Comparison of ENCODE assay signal across 9 mouse cellular contexts in the genomic region with DNA sequence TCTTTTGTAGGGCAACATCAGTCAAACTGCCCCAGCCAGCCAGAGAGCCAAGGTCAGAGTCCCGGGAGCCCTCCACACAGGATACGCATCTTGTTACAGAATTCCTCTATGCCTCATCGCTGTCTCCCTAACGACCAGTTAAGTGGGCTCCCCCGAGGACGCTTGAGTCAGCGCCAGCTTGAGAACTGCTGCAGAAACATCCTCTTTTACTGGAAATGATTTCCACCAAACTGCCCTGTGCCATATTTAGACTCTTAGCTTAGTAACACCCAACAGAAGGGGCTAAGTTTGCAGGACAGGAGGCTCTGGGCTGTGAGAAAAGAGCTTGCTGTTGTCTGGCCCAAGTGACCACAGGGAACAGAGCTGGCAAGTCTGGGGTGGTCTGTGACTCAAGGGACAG.
DNase-seq lines count a peak whose midpoint lies in the region; ATAC-seq and TF ChIP-seq lines count a peak whose summit lies in the region.
"Had no signal": no experiment of that assay in that cellular context is flagged by ENCODE, and none has a peak within 500 bp of the region (broad histone marks: within the 10 kb centered on the region; RNA-seq: fewer than 3 reads in every experiment).

No protein-coding gene starts in this region.

- H3K4me1 ChIP-seq in kidney, postnatal 0 days (replicated peaks; ENCODE audit: insufficient read depth, low read length), result no peaks in the 10 kb centered on the region
- H3K4me1 ChIP-seq in forebrain, embryonic 10.5 days, result peaks cover 9% of the 10 kb centered on the region
- H3K4me1 ChIP-seq: liver, embryonic 13.5 days had no signal

- no peaks in the 10 kb centered on the region for H3K27me3 ChIP-seq in kidney, postnatal 0 days (ENCODE audit: insufficient read depth, low read length)
- no peaks in the 10 kb centered on the region for H3K27me3 ChIP-seq in forebrain, embryonic 10.5 days (ENCODE audit: poor library complexity, severe bottlenecking)
- H3K27me3 ChIP-seq: liver, embryonic 13.5 days had no signal

- H3K4me2 ChIP-seq in kidney, postnatal 0 days (ENCODE audit: low read length), result no peak overlapping the region
- H3K4me2 ChIP-seq: liver, embryonic 13.5 days had no signal

- H3K4me3 ChIP-seq in kidney, postnatal 0 days (replicated peaks; ENCODE audit: low read depth, low read length), result no peak overlapping the region
- H3K4me3 ChIP-seq in forebrain, embryonic 10.5 days, result no peak overlapping the region
- H3K4me3 ChIP-seq: liver, embryonic 13.5 days had no signal

- H3K9ac ChIP-seq in kidney, postnatal 0 days (ENCODE audit: low read depth, low read length), result no peak overlapping the region
- H3K9ac ChIP-seq: liver, embryonic 13.5 days had no signal

- no peak for ATAC-seq in kidney, postnatal 0 days (replicated peaks; ENCODE audit: low FRiP score, low read depth)

- 12% methylated on average over 7 of the region's 7 CpGs for WGBS in kidney, postnatal 0 days
- WGBS in forebrain, embryonic 10.5 days, result 54% methylated on average over 7 of the region's 7 CpGs

- H3K36me3 ChIP-seq in kidney, postnatal 0 days (ENCODE audit: insufficient read depth, low read length), result no peaks in the 10 kb centered on the region
- H3K36me3 ChIP-seq in forebrain, embryonic 10.5 days (replicated peaks), result no peaks in the 10 kb centered on the region
- H3K36me3 ChIP-seq: liver, embryonic 13.5 days had no signal

- no peak for TF ChIP-seq CTCF in kidney, postnatal 0 days (IDR thresholded peaks at IDR 0.05; ENCODE audit: low read depth)

- H3K9me3 ChIP-seq in kidney, postnatal 0 days (replicated peaks; ENCODE audit: low read length), result no peaks in the 10 kb centered on the region
- H3K9me3 ChIP-seq in forebrain, embryonic 10.5 days, result peaks cover 4% of the 10 kb centered on the region; the same call in 1 of the 2 replicates
- H3K9me3 ChIP-seq: liver, embryonic 13.5 days had no signal

- peak; percentile 59 for DNase-seq in kidney, postnatal 0 days (ENCODE audit: low spot score)
- no peak for DNase-seq in kidney, adult 18-20 months
- DNase-seq in adipocyte (ENCODE audit: low spot score), result peak; percentile 33
- peak; percentile 28 for DNase-seq in embryo, embryonic 9.5 days (ENCODE audit: extremely low spot score)
- DNase-seq in left cerebral cortex, postnatal 10 days (ENCODE audit: extremely low spot score in 1 of 2, low spot score in 2 of 2), result peak; percentile 27 to 63
- peak; percentile 49 for DNase-seq in right cerebral cortex, postnatal 4 days
- no peak for DNase-seq in testis, postnatal 14 days (ENCODE audit: low spot score)
- no peak for DNase-seq in forebrain, embryonic 10.5 days (ENCODE audit: extremely low spot score, low spot score)
- DNase-seq: liver, embryonic 13.5 days had no signal

- intact Hi-C loops in left cerebral cortex, postnatal 10 days (cut with DNase I), result no loop called here

- no peak overlapping the region for H3K27ac ChIP-seq in kidney, postnatal 0 days
- no peak overlapping the region for H3K27ac ChIP-seq in forebrain, embryonic 10.5 days
- H3K27ac ChIP-seq: liver, embryonic 13.5 days had no signal

Comparison
In these comparisons a context has a peak if more than half of its experiments do, and no peak if none do; other contexts are left out.
1. DNase-seq: peak in kidney, postnatal 0 days (single experiment), adipocyte (single experiment), embryo, embryonic 9.5 days (single experiment), left cerebral cortex, postnatal 10 days (2 of 2) and right cerebral cortex, postnatal 4 days (single experiment); none in kidney, adult 18-20 months (single experiment), testis, postnatal 14 days (single experiment) and forebrain, embryonic 10.5 days (single experiment).